Mouse (Mus musculus) kidney, adult 2 months (tissue): ENCODE measurements around the gene Scin.

Experiments
- CTCF ChIP-seq: fragments of 200-500 bp; conservative IDR thresholded peaks from 2 replicates; pipeline ENCODE4 v1.5.1; 2011; ENCODE audit warnings: low read depth, mild to moderate bottlenecking, control low read depth, low read length, moderate library complexity, mixed read lengths; ENCODE audit not compliant: insufficient read depth, insufficient read length
- POLR2A ChIP-seq: fragments of 200-500 bp; IDR thresholded peaks from one replicate; pipeline ENCODE4 v1.6.1; 2011; ENCODE audit warnings: low read depth, low read length, control low read depth

DNA sequence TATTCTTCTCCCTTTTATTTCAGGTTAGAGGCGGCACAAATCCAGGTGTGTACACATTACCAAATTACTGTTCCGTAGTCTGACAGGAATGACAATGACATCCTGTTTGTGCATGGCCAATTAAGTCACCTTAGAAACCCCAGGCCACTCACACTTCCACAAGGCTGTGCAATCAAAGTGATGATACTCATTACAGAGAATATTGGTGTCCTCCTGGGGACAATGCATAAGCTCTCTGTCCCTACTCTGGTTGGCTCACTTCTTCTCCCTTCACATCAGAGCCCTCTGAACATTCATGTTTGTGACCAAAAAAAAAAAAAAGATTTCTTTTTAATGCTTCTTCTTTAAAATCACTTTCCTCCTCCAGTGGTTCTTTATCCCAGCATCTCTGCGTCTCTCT lies 106.2 kb downstream of the Scin start:
- no peak for TF ChIP-seq POLR2A
- no peak for TF ChIP-seq CTCF
